Mouse (Mus musculus) heart, postnatal 0 days (tissue): ENCODE data around the gene Itm2c.

Source experiments
- CTCF ChIP-seq: IDR thresholded peaks from 2 replicates; pipeline ENCODE4 v1.5.1; 2016; ENCODE audit warnings: antibody characterized with exemption, control low read depth, low read depth
- EP300 ChIP-seq: IDR thresholded peaks from 2 replicates; pipeline ENCODE4 v1.6.1; 2016; ENCODE audit warnings: antibody characterized with exemption, low read depth

DNA sequence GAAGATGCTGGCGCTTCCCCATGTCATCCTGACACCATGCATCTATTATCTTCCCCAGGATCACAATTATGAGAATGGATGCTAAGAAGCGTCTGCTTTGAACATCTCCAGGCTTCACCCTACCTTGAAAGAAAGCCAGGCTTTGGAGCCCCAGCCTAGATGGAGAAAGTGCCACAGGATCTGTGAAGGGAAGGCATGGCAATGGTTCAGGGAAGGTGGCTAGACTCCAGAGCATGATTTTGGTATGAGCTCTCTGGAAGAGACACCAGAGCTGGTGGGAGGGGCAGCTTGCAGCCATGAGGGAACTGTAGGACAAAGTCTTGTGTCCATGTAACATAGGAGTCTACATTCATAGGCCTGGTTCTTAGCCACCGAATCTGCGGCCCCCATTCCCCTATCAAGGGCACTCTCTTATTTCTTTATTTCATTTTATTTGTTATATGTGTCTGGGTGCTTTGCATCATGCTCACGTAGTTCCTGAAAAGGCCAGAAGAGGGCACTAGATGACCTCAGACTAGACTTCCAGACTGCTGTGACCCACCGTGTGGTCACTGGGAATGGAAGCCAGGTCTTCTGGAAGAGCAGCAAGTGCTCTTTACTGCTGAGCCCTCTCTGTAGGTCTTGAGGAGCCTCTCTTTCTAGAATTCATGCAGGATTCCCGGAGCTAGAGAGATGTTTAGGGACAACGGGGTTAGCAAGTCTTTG is 41.2 kb downstream of the Itm2c start:
- peak; percentile 64 for TF ChIP-seq CTCF
- TF ChIP-seq EP300 = no peak
